Mouse (Mus musculus) thymus, postnatal 0 days (tissue): ENCODE results near the gene 2210016L21Rik. TPM values are rescaled to one million over a fixed set of nuclear protein-coding genes. Genes with fewer than 3 reads are reported as not detected.

Experiments used
- DNase-seq: peaks from one replicate; pipeline ENCODE4 v3.0.0-alpha.2; 2015; ENCODE audit warnings: low spot score
- polyA plus RNA-seq: library from polyadenylated mRNA; unstranded; fragments of >200 nt; fragmentation: Nextera tagmentation; extraction: Ambion mirVana; gene quantifications from 2 replicates; pipeline ENCODE4 v1.2.1, GENCODE M21; 2015

The 2210016L21Rik gene
- polyA plus RNA-seq, 1 experiment from 2014 or later = 58.5 TPM

DNA sequence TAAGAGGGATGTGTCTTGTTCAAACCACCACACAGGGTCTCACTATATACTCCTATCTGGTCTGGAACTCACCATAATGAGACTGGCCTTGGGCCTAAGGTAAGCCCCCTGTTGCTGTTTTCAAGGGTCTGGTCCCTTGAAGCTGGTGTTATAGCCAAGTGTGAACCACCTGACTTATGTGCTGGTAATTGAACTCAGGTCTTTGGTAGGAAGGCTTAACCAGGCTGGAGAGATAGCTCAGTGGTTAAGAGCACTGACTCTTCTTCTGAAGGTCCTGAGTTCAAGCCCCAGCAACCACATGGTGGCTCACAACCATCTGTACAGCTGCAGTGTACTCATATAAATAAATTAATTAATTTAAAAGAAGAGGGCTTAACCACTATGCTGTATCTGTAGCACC lies 35.0 kb downstream of the 2210016L21Rik start:
- DNase-seq = no peak

DNA sequence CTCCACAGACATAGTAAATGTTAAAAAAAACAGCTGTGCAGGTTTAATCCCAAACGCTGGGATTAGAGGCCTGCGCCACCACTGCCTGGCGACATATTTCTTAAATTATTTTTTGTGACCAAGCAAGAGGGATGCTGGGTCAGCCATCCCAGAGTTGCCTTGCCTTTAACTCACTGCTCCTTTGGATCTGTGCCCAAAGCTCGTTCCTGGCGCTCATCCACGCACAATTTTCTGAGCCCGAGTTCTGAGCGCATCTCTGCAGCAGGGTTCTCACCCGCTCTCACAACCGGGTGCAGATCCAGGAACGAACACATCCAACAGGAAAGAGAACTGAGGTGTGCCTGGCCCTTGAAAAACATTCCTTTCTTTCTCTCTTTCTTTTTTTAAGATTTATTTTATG lies 36.5 kb downstream of the 2210016L21Rik start:
- no peak for DNase-seq

DNA sequence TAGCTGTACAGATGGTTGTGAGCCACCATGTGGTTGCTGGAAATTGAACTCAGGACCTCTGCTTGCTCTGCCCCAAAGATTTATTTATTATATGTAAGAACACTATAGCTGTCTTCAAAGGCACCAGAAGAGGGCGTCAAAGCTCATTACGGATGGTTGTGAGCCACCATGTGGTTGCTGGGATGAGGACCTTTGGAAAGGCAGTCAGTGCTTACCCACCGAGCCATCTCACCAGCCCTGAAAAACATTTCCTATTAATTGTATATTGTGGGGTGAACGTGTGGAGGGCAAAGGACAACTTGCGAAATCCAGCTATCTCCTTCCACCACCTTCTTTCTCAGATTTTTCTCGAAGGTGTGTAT lies 36.9 kb downstream of the 2210016L21Rik start:
- DNase-seq = peak; percentile 58

DNA sequence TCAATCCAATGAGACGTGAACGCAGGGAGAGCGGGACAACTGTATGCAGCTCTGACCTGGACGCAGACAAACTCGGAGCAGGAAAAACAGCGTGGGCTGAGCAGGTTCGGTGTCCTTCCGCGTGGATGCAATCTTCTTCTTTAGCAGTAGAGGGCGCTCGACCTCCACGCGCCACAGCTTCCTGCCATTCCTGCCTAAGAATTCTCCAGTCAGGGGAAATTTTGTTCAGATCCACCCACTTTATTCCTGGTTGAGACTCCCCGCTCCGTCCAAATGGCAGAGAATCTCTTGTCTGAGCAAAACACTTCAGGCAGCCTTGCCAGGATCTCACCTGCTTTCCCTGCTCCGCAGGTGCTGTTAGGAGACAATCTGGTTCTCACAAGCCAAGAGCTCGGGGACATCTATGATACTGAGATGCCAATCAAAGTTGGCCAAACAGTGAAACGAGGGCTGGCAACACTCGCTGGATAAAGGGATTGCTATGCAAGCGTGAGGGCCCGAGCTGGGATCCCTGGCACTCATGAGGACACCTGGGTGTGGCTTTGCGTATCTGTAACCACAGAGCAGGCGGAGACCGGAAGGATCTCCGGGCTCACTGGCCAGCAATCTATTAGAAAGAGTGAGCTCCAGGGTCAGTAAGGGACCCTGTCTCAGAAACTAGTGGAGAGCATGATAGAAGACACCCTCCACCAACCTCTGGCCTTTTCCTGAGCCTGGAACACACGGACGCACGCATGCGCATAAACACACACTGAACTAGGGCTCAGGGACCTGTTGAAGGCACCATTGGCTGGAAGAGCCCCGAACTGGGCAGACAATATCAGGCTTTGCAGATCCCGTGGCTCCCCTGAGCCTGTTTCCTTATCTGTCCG lies 37.5 kb downstream of the 2210016L21Rik start:
- peak; percentile 78 for DNase-seq

DNA sequence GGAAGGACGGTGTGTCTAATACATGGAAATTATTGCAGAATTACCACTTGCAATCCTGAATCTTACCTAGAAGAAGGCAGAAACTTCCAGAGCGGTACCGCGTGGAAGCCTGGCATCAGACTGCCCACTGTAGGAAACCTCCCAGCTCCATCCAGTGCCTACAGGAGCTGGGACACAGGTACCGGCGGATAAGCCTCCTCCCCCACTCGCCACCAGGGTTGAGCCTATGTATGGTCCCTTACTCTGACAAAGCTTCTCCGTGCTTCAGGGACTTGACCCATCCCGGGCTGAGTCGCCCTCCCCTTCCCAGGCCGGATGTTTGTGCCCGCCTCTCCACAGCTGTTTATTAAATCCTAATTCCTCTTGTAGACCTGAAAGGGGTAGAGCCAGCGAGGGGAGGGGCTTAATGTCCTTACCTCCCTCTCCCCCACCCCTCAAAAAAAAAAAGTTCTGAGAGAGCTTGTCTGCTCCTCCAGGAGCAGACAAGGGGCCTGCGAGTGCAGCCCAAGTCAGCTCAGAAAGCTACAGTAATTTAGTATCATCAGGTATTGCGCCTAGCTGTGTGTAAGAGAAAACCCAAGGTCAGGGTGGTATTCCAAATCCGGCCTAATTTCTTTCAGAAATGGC lies 38.3 kb downstream of the 2210016L21Rik start:
- no peak for DNase-seq

DNA sequence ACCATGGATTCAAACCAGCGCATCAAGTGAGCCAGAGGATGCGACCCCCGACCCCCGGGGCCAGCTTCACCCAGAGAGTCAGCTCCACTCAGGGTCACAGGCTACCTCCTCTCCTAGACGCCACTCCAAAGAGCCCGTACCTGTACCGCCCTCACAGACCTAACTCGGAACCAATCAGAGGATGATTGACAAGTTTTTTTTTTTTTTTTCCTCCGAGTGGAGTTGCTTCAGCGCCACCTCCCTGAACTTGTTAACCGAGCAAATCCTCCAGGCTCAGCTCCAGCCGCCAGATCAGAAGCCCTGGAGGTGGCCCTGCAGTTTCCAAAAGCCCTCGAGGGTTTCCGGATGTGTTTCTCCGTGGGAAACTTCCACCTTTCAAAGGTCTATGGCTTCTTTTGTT lies 40.0 kb downstream of the 2210016L21Rik start:
- DNase-seq = no peak

DNA sequence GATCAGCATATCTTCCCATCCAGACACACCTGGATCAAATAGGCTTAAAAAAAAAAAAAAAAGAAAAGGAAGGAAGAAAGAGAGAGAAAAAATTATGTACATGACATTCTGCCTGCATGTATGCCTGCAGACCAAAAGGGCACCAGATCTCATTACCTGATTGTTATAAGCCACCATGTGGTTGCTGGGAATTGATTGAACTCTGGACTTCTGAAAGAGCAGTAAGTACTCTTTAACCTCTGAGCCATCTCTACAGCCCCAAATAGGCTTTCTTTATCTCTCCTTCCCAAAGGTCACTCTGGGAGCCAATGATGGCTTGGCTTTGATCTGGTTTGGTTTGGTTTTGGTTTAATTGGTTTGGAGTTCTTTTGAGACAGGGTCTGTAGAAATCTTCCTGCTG lies 43.1 kb downstream of the 2210016L21Rik start:
- no peak for DNase-seq

DNA sequence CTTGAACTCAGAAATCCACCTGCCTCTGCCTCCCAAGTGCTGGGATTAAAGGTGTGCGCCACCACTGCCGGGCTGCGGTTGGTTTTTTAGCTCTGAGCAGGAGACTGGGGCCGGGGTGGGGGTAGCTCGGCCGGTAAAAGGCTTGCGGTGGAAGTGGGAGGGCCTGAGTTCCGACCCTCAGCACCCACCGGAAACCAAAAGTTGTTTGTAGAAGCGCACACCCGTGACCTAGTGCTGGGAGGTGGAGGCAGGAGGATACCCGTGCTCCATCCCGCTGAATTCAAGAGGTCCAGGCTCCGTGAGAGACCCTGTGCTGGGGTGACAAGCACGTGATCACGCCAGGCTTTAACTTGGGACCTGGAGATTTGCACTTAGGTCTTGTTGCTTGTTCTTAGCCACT lies 54.5 kb downstream of the 2210016L21Rik start:
- DNase-seq = peak; percentile 56

DNA sequence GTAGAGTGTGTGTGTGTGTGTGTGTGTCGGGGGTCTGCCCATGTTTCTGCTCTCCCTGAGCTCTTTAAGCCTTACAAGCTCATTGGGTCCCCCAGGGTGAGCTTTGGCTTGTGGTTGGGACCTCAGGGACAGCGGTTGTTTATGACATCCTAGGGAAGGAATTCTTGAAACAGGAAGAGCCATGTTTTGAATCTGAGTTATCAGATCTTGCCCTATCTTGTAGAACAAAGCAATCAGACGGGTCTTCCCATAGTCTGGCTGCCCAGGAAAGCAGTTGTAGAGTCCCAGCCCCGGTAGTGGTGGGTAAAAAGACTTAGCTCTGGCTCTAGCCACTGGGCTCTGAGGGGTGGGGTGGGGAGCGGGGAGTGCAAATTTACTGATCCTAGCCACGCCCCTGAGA lies 55.4 kb downstream of the 2210016L21Rik start:
- DNase-seq = no peak

Other genes starting within 250 kb of the 2210016L21Rik start
- gene Tchp, start 234.4 kb upstream of the 2210016L21Rik start, polyA plus RNA-seq = 9.8 and 10.8 TPM in 2 replicates
- gene Ankrd13a, start 167.5 kb upstream of the 2210016L21Rik start, polyA plus RNA-seq = 80.3 and 86.3 TPM in 2 replicates
- 72.3 and 75.1 TPM in 2 replicates for gene Git2, start 166.6 kb upstream of the 2210016L21Rik start, polyA plus RNA-seq
- gene 1500011B03Rik, start 118.7 kb upstream of the 2210016L21Rik start, polyA plus RNA-seq = 119 and 139 TPM in 2 replicates
- gene 4930519G04Rik, start 88.5 kb upstream of the 2210016L21Rik start, polyA plus RNA-seq = not detected in 2 replicates
- not detected in 2 replicates for gene Gm9936, start 83.5 kb upstream of the 2210016L21Rik start, polyA plus RNA-seq
- gene Oasl2, start 45.2 kb upstream of the 2210016L21Rik start, polyA plus RNA-seq = 77.9 and 95.8 TPM in 2 replicates
- 5.0 and 6.3 TPM in 2 replicates for gene Oasl1, start 18.9 kb upstream of the 2210016L21Rik start, polyA plus RNA-seq
- gene Hnf1a, start 28.9 kb downstream of the 2210016L21Rik start, polyA plus RNA-seq = 1.3 and 1.6 TPM in 2 replicates
- gene Sppl3, start 69.0 kb downstream of the 2210016L21Rik start, polyA plus RNA-seq = 15.2 and 22.3 TPM in 2 replicates
- 26.4 and 27.2 TPM in 2 replicates for gene Gm10401, start 156.1 kb downstream of the 2210016L21Rik start, polyA plus RNA-seq
- 51.6 and 58.6 TPM in 2 replicates for gene Acads, start 177.2 kb downstream of the 2210016L21Rik start, polyA plus RNA-seq
- gene Unc119b, start 192.8 kb downstream of the 2210016L21Rik start, polyA plus RNA-seq = 25.0 and 27.5 TPM in 2 replicates
- gene Mlec, start 216.0 kb downstream of the 2210016L21Rik start, polyA plus RNA-seq = 25.2 and 26.9 TPM in 2 replicates